Mouse (Mus musculus) kidney, adult 18-20 months (tissue): ENCODE data around the gene Gdi2.
A peak's percentile ranks its signal among the peaks of the same experiment; 100 is the strongest.
"Not testable (repeated sequence)": the region's sequence is repeated elsewhere in the genome, so short reads cannot be mapped to it uniquely, and the experiment has no call there.

ENCODE experiments used
- DNase-seq: peaks from one replicate; pipeline ENCODE4 v3.0.0; 2021

The Gdi2 gene

DNA sequence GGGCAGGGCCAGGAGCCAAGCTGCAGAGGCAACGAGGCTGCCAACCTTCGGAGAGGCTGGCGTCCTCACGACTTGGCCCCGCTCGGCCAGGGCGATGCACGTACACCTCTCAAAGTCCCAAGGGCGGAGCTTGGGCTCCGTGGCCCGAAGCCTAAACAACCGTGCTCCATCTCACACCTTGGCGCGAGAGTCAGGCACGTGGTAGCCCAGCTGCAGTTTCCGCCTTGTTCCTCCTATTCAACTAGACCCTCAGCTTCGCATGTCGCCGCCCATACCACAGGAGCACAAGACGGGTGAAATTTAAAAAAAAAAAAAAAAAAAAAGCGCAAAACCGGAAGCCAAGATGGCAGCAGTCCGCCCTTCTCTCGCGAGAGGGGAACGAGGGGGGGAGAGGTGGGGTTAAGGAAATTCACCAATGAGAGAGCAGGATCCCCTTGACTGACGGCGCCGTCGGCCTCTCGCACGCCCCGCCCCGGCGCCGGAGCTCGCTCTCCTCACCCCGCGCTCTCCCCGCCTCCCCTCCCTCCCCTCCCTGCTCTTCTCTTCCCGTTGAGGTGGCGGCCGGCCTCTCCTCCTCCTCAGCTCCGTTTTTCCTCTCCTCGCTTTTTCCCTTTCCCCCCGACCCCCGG is at the start of gene Gdi2:
TSS of gene Gdi2 (plus strand) at position 470 of the 629 bp plus-strand sequence.
- peak; percentile 95 for DNase-seq

DNA sequence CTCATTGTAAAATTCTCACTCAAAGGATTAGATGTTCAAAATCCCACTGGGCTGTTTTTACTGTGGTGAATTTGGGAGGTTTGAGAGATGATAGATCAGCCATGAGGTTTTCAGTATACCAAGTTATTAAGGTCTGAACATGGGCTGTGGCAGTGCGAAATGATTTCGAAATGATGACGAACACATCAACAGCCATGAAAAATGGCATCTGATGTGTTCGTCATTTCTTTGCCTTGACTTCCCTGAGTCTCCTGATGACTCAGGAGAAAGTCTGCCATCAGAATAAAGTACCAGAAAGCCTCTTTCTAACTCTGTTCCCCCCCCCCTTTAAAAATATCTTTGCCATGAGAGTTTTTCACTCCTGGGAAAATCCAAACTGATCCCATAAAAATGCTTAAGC is 42.3 kb upstream of the Gdi2 start:
- no peak for DNase-seq

DNA sequence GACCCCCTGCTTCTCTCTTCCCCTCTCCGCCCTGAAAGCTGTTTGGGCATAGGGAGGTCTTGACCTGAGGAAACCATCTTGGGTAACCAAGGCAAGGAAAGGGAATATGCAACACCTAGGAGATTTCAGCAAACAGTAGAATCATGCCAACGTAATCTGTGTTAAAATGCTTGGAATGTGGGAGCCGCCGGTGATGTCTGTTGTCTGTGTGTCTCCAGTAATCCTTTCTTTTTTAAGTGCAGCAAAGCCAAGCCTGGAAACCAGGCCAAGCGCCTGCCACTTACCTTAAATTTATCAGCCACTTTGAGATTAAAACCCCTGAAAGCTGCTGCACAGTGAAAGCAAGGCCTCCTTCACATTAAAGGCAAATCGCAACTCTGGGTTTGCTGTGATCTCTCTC is 36.8 kb upstream of the Gdi2 start:
- DNase-seq = not testable (repeated sequence)

DNA sequence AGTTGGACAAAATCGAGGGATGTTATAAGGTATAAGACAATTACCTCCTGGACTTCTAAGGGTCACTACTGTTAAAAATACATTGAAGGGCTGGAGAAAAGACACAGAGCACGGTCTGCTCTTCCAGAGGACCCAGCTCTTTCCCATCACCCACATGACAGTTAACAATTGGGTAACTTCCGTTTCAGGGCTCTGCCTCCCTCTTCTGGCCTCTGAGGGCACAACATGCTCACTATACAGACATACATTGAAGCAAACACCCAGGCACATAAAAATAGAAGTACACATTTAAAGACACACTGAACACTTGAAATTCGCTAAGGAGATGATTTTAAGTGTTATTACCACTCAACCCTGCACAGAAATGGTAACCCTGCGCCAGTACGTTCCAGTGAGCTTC is 22.5 kb upstream of the Gdi2 start:
- not testable (repeated sequence) for DNase-seq

DNA sequence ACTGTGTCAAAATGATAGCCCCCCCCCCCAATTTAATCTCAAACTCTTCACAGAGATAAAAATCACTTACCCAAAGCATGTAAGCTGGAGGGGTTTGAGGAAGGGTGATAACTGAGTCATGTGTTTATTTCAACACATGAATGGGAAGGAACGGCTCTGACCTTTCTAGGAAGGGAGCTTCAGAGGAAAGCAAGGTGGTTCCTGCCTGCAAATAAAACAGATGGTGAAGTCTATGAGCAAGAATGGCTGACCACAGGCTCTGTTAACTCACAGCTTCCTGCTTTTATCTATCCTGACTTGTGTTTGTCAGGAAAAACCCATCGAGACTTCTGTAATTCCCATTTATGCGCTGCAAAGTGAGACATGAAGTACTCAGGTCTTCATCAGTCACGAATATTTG is 18.5 kb upstream of the Gdi2 start:
- not testable (repeated sequence) for DNase-seq

DNA sequence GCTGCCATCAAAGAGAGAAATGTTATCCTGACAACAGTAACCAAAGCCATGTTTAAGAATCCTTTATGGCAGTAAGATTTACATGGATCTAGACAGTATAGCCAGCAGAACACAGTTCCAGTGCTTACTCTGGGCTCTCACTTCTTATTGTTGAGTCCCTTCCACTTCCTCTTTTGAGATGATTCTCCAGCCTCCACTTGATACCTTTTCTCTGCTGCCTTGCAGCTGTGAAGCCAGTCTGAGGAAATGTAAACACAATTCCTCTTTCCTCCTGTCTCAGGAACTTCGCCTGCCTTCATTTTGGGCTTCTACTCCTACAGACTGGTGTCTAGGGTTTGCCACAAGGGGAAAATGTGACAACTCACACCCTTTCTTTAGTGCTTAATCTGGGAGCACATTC is 17.9 kb upstream of the Gdi2 start:
- not testable (repeated sequence) for DNase-seq

DNA sequence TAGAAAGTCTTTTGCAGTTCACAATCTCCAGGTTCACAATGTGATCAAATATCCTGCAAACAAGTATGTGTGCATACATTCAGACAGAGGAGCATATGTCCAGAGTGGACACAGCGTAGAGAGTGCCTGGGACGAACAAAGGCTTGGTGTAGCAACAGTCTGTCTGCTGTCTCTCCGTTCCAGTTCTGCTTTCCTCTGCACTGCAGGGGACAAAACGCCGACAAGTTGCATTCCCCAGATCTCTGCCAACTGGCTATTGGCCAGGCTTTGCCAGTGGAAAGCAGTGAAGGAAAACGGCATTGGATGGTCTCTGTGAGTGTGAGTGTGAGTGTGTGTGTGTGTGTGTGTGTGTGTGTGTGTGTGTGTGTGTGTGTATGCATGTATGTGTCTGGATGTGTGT is 14.4 kb upstream of the Gdi2 start:
- peak; percentile 68 for DNase-seq

DNA sequence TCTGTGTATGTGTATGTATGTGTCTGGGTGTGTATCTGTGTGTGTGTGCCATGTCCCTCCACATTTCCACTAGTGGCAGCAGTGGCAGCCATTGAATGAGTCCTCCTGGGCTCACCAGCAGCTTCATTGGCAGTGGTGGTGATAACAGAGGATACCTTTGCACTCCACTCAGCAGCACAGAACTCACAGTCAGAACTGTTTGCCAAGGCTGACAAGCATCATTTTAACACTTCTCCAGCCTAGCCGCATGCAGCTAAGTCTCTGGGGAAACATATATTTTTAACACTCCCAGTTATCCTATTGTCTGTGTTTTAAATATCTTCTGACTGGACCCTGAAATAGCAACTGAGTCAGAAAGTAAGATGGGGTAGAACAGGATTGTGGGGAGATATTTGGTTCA is 13.9 kb upstream of the Gdi2 start:
- DNase-seq = no peak

DNA sequence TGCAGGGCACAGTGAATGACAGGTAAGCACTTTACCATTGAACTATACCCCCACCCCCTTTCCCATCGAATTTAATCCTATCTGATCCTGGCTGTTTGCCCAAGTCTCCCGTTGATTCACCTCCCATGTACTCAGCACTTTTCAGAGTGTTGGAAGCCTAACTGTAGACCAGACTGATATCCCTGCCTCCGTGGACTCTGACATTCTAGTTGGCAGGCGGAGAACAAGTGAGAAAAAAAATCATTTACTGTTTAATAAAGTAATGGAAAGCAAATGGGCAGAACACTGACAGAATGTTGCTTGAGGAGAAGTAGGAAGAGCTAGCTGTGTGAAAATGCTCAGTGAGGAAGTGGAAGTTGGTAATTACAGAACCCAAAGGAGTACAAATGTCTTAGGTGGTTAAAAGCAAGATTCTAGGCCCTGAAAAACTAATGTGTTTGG is 12.2 kb upstream of the Gdi2 start:
- DNase-seq = peak; percentile 34

DNA sequence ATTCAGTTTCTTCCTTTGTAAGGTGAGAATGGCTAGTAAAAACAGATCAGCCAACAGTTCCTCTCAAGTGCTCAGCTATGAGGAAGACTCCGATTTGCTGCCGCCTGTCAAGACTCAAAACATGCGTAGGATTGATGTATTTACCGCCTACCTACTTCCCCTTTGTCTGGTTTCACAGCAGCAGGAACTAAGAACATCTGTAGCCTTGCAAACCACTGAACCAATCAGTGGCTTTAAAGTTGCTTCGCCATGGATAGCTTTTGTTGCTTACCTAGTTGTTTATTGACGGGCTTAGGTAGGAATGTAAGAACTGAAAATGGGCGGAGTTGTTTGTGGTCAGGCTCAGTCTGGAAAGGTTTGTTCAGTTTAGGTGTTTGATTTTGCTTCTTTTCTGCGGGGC is 11.5 kb upstream of the Gdi2 start:
- no peak for DNase-seq

DNA sequence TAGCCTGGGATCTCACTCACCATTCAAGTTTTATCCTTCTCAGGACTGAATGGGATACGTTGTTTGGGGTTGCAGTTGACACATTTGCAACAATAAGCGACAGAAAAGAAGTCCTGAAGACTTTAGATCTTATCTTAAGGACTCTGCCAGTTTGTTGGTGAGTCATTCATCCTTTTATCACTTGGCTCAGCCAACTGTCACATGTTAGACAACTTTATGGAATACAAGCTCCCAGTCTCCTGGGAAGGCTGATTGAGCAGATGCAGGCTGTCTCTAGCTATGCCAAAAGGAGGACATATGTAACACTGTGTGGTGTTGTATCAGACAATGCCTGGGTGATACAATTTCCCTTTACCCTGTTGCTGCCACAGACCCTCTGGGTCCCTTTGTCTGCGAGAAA is 7.4 kb upstream of the Gdi2 start:
- DNase-seq = no peak

DNA sequence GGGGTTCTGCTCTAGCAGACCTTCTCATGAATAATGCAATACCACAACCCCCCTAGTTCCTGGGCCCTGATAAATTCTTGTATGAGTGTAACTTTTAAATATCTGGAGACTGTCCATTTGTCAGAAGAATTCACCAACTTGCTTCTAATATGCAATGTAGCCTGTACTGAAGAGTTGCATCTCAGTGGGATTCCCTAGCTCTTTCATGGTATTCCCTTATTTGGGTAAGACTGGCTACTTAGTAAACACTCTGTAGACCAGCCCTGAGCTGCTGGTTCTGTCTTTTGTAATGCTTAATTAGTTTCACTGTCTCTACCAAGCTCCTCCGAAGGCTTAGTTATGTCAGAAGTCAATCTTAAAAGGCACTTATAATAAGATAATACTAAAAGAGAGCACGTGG is 6.7 kb upstream of the Gdi2 start:
- DNase-seq = not testable (repeated sequence)

DNA sequence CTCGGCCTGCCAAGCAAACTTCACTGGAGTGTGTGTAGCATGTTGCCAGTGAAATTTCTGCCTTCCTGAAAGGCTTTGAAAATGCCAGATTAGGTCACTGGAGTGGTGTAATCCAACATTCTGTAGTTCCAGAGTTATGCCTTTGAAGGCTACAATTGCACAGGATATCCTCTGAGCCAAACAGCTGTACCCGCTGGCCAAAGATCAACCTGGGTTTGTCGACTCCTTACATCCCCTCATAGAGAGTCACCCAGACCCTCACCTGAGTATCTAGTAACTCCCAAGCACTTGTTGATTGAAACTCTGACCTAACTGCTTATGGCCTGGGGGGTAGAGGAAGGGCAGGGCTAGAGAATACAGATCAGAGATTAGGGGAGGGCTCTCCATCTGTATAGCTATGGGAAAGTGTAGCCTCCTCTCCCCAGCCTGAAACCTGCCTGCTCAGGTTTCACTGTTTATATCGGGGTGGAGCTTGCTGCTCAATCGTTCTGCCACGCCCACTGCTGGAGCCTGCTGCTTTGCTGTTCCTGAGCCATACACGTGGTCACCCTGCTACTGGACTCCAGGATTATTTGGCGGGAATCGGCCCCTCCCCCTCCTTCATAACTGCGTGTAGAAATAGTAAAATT is 6.1 kb upstream of the Gdi2 start:
- no peak for DNase-seq

DNA sequence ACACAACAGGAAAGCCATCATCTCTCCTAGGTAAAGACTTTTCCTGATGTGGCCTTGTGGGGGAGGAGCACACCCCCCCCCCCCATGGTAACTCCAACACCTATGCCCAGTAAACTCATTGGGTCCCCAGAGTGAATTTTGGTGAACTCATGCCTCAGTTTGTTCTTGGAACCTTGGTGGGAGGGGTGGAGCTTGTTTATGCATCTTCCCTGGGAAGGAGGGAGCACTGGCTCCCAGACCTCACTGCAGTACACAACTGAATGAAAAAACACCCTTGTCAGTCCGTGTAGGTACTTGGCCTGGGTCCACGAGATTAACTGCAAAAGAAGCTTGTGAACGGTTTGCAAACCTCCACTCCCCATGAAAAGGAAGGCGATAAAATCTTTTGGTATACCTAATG is 5.4 kb upstream of the Gdi2 start:
- DNase-seq = no peak

DNA sequence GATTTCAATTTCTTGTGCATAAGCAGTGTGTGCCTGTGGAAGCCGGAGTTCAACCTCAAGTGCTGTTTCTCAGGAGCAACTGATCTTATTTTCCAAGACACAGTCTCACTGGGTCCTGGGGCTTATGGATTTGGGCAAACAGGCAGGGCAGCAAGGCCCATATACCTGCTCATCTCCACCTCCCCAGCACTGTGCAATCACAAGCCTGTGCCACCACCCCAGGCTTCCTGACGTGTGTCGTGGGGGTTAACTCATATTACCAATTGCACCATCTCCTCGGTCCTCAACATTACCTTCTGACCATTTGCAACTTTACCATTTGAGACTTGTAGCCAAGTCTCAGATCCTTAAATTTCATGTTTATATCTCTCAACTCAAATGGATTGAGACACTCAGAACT is 3.7 kb upstream of the Gdi2 start:
- no peak for DNase-seq

DNA sequence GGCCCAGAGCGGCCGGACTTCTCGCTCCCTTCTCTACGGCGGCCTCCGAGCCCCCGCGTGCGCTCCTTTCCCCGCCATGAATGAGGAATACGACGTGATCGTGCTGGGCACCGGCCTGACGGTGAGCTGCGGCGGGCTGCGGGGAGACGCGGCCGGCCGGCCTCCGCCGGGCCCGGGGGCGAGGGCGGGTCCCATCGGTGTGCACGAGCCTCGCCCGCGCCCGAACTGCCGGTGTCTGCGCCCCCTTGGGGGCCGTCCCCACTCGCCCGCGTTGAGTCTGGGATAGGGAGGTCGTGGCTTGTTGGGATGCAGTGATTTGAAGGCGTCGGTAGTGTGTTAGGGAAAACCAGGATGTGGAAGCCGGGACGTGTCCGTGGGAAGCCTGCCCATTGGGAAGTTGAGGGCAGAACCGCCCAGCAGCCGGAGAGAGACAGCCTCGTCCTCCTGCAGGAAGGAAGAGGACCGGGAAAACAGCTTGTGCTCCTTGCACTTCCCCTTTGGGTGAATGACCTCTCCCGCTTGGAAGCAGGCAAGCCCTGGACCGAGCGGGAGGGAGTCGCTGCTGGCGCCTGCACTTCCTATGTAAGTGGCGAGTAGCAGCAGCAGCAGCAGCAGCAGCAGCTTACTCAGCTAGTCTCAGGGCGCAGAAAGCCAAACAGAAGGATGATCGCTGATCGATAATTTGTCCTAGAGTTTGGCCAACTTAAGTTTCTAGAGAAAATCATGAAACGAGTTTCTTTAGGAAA is 533 bp downstream of the Gdi2 start:
- DNase-seq = peak; percentile 85

DNA sequence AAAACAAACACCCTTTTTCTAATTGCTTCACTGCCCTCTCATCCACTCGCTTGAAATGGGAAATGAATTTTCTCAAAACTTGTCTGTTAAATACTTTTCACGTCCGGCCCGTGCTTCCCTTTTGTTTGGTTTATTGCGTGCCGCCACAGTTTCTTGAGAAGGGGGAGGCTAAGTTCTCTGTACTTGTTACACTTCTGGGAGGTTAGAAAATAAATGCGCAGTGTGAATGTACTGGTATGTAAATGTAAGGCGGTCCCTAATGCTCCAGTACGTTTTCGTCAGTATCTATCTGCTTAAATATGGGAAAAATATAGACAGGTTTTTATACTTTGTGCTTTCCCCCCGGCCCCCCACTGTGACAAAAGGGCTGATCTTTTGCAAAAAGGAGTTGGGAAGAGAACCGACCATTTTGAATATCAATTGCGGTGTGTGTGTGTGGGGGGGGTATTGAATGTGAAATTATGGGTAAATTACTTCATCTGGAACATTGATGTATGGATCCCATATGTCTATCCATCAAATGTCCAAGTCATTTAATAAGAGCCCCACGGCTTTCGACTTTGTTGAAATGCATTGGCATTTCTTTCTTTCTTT is 1.2 kb downstream of the Gdi2 start:
- no peak for DNase-seq

DNA sequence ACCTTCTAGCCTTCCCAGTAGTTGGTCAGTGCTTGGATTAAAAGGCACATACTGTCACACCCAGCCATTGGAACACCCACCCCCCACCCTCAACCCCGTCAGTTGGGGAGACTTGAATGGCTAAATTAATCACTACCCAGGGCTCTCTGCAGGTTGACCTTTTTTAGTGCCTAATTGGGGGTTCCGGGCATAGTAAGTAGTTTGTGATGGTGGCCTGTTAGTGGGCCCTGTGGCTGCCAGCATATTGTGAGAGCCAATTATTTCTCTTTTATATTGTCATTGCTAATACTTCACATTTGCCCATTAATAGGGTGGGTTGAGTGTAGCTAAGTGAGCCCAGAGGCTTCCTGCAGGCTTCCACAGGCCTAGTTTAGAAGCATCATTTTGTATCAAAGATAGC is 2.3 kb downstream of the Gdi2 start:
- DNase-seq = no peak

DNA sequence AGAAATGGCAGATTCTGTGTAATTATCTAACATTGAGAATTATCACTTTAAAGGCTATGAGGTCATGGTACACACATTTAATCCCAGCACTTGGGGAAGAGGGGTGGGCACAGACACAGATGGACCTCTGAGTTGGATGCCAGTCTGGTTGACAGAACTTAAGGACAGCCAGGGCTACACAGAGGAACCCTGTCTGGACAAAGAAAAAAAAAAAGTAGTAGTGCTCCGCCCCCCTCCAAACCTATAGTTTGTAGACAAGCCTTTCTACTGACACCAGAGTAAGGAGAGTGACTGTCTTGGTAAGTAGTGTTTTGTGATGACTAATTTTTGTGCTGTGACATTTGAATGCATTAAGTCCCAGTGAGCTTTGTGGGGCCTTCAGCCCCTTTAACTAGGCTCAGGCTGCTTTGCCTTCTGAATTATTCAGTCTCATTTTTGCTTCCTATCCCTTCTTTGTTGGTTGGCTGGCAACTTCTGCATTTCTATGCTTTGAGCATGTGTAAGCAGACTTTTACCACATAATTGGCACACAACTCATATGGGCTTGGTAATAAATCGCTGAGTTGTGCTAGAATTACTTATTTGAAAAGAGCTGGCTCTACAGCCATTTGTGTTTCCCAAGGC is 3.4 kb downstream of the Gdi2 start:
- no peak for DNase-seq

DNA sequence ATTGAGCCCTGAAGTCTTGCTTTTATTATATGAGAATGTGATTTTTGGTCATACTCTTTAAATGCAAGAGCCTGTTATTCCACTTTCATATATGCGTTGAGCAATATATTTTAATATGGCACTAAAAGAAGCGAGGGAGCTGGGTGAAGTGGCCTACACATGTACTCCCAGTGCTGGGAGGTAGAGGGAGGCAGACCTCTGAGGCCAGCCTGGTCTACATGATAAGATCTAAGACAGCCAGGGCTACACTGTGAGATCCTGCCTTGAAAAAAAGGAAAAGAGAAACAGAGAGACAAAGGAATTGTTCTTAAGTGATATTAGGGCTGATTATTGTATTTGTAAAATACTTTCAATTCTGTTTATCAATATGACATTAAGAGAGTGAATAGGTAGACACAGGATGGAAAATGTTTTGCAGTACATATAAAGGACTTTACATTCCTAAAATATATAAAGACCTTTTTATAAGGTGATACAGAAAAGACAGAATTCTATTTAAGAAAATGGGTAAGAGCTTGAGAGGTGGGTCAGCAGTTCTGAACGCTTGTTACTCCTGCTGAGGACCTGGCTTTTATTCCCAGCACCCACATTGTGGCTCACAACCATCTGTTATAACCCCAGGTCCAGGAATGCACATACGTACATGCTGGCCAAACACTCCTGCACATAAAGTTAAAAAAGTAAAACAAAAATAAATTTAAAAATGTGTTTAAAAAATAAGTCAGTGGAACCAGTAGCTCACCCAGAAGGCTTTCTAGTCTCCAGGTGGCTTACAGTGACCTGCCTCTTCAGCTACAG is 6.4 kb downstream of the Gdi2 start:
- no peak for DNase-seq

DNA sequence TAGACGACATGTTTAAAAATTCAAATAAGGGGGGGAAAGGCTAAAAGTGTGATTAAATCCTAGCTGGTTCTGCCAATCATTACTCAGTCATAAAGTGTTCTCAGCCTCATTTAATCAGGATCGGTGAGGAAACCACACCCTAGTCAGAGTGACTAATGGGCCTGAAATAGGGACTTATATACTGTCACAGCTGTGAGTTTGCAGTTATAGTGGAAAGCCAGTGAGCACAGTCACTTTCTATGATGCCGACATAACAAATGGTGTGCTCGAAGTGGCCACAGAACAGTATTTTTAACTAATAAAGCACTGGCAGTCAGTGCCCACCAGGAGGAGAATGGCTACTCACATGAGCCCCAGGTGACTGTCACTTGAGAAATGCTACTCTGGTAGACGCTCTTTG is 7.1 kb downstream of the Gdi2 start:
- no peak for DNase-seq

DNA sequence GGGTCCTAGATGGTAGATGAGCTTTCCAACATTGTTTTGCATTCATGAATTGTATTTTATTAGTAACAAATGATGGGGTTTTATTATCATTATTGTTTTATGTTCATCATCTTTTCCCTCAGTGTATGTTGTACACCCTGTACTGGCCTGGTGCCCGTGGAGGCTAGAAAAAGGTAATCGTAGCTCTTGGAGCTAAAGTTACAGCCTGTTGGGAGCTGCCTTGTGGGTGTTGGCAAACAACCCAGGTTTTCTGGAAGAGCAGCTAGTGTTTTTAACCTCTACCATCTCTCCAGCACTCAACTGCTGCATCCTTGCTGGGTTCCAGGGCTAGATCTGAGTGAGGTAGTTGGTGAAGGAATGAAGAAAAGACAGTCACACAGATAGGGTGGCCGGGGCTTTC is 9.5 kb downstream of the Gdi2 start:
- DNase-seq = no peak

DNA sequence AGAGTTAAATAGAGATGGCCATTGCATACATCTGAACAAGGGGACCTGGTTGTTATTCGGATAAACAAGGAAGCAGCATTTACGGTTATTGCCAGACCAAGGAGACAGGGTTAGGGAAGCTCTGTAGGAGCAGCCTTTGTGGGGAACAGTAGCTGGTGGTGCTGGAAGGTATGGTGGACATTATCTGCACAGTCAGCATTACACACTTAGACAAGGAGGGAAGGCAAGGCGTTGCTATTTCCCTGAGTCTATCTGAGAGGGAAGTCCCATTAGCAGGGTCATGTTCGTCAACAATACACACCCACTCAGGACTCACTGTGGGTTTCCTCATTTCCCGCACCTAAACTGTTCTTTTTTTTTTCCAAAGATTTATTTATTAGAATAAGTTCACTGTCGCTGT is 10.0 kb downstream of the Gdi2 start:
- DNase-seq = no peak
